Mouse (Mus musculus) MEL (cell line): ENCODE measurements around the gene Rps10.

ENCODE experiments used
- CTCF ChIP-seq, 3 experiments: IDR thresholded peaks in 2 of 3; conservative IDR thresholded peaks in 1 of 3; 2 replicates each; pipeline ENCODE4 v1.5.1; 2011 to 2012; ENCODE audit warnings: low read length in 3 of 3, low read depth in 2 of 3, mild to moderate bottlenecking in 2 of 3, improper control_type of control experiment in 1 of 3, inconsistent platforms in 1 of 3, mixed read lengths in 1 of 3, moderate library complexity in 1 of 3; ENCODE audit not compliant: control insufficient read depth in 1 of 3, insufficient read depth in 1 of 3, poor library complexity in 1 of 3, severe bottlenecking in 1 of 3
- EP300 ChIP-seq, 2 experiments: IDR thresholded peaks; 2 replicates each; pipeline ENCODE4 v1.6.1; 2011; ENCODE audit warnings: improper control_type of control experiment in 2 of 2, low read length in 2 of 2, low read depth in 1 of 2, mild to moderate bottlenecking in 1 of 2
- GABPA ChIP-seq: IDR thresholded peaks from 2 replicates; pipeline ENCODE4 v1.6.1; 2012; ENCODE audit warnings: low read depth, mild to moderate bottlenecking, inconsistent platforms, low read length, improper control_type of control experiment, moderate library complexity
- GATA1 ChIP-seq: IDR thresholded peaks from 2 replicates; pipeline ENCODE4 v1.6.1; 2011; ENCODE audit warnings: low read depth, low read length, improper control_type of control experiment
- MAX ChIP-seq: IDR thresholded peaks from 2 replicates; pipeline ENCODE4 v1.6.1; 2011; ENCODE audit warnings: low read length, improper control_type of control experiment
- MAZ ChIP-seq: IDR thresholded peaks from 2 replicates; pipeline ENCODE4 v1.6.1; 2012; ENCODE audit warnings: low read depth, mild to moderate bottlenecking, inconsistent platforms, low read length, improper control_type of control experiment
- MYC ChIP-seq: IDR thresholded peaks from 2 replicates; pipeline ENCODE4 v1.6.1; 2011; ENCODE audit warnings: low read depth, mild to moderate bottlenecking, low read length, improper control_type of control experiment, moderate library complexity
- POLR2A ChIP-seq, 2 experiments: IDR thresholded peaks; 2 replicates each; pipeline ENCODE4 v1.6.1; 2011 to 2012; ENCODE audit warnings: low read length in 2 of 2, mild to moderate bottlenecking in 2 of 2, control low read depth in 1 of 2, improper control_type of control experiment in 1 of 2, low read depth in 1 of 2, moderate library complexity in 1 of 2; ENCODE audit not compliant: control insufficient read depth in 1 of 2, insufficient read depth in 1 of 2, poor library complexity in 1 of 2
- RAD21 ChIP-seq: IDR thresholded peaks from 2 replicates; pipeline ENCODE4 v1.6.1; 2011; ENCODE audit warnings: mild to moderate bottlenecking, low read depth, low read length, improper control_type of control experiment
- SIN3A ChIP-seq: IDR thresholded peaks from 2 replicates; pipeline ENCODE4 v1.6.1; 2012; ENCODE audit warnings: low read length, improper control_type of control experiment, inconsistent platforms
- SMC3 ChIP-seq: IDR thresholded peaks from 2 replicates; pipeline ENCODE4 v1.6.1; 2011; ENCODE audit warnings: low read depth, low read length, improper control_type of control experiment
- TCF12 ChIP-seq: IDR thresholded peaks from 2 replicates; pipeline ENCODE4 v1.6.1; 2014; ENCODE audit warnings: low read depth, mild to moderate bottlenecking, inconsistent platforms, low read length, improper control_type of control experiment, moderate library complexity
- USF1 ChIP-seq: IDR thresholded peaks from 2 replicates; pipeline ENCODE4 v1.6.1; 2014; ENCODE audit warnings: low read depth, mild to moderate bottlenecking, inconsistent platforms, low read length, improper control_type of control experiment, moderate library complexity
- ZNF384 ChIP-seq: IDR thresholded peaks from 2 replicates; pipeline ENCODE4 v1.6.1; 2012; ENCODE audit warnings: low read depth, mild to moderate bottlenecking, inconsistent platforms, low read length, improper control_type of control experiment

GRCm38 (mm10) chr17:27643756-27644155, 7.3 kb upstream of the Rps10 start:
- no peak for TF ChIP-seq POLR2A (IDR thresholded peaks at IDR 0.05; ENCODE audit: control insufficient read depth in 1 of 2, insufficient read depth in 1 of 2, low read depth in 1 of 2, low read length in 2 of 2, poor library complexity in 1 of 2)
- TF ChIP-seq CTCF (IDR thresholded peaks at IDR 0.05 in 2 of 3, conservative IDR thresholded peaks at IDR 0.05 in 1 of 3; ENCODE audit: control insufficient read depth in 1 of 3, insufficient read depth in 1 of 3, low read depth in 2 of 3, low read length in 3 of 3, poor library complexity in 1 of 3, severe bottlenecking in 1 of 3), result no peak
- TF ChIP-seq RAD21, result no peak
- TF ChIP-seq EP300 (IDR thresholded peaks at IDR 0.05; ENCODE audit: low read depth in 1 of 2, low read length in 2 of 2), result no peak
- TF ChIP-seq SIN3A, result no peak
- no peak for TF ChIP-seq MAZ
- no peak for TF ChIP-seq GABPA
- TF ChIP-seq MAX, result no peak
- no peak for TF ChIP-seq SMC3
- no peak for TF ChIP-seq TCF12
- no peak for TF ChIP-seq GATA1
- TF ChIP-seq USF1, result no peak
- TF ChIP-seq MYC, result no peak
- TF ChIP-seq ZNF384, result no peak
